Mouse (Mus musculus) liver (tissue): ENCODE results near the gene Txk.
A peak's percentile ranks its signal among the peaks of the same experiment; 100 is the strongest.

Experiments
- DNase-seq: peaks from one replicate; pipeline ENCODE4 v3.0.0-alpha.2; 2020; ENCODE audit warnings: mixed read lengths

The Txk gene

GRCm38 (mm10) chr5:72750226-72750625, 2.4 kb downstream of the Txk start:
- no peak for DNase-seq

GRCm38 (mm10) chr5:72748659-72749265, 3.8 kb downstream of the Txk start:
- DNase-seq, result no peak

DNA sequence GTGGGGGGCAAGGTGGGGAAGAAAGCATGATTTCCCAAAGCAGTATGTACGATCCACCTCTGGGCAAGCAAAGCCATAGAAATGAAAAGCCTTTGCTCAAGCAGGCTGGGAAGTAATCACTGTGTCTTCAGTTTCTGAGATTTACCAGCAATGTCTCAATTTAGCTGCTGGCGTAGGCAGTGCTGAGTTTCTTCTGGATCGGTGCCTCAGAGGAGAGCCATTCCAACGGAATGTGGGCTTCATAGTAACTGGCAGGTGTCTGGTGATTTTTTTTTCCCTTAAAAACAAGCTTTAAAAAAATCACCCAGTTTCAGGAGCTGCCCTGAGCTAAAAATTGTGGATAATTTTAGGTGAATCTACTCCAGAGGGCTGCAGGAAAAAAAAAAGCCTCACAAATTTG, 5.2 kb downstream of the Txk start:
- DNase-seq, result no peak

GRCm38 (mm10) chr5:72746461-72746860, 6.1 kb downstream of the Txk start:
- DNase-seq, result no peak

DNA sequence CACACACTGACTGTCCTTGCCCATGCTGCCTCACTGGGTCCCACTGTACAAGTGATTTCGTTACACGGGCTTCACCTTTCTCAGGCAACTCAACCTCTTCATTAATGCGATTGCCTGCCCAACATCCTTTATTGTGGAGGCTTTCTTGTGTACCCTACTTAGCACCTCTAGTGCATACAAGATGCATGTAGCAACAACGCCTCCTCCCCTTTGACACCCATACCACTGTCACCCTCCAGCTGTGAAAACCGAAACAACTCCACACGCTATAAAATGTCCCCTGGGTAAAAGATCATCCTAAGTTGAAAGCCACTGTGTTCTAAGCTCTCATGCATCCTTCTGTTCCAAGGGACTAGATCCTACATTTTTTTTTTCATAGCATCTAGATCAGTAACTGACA, 9.5 kb downstream of the Txk start:
- no peak for DNase-seq

- no peak for DNase-seq
Measured at GRCm38 (mm10) chr5:72736868-72737267, 15.7 kb downstream of the Txk start.

GRCm38 (mm10) chr5:72736437-72736836, 16.1 kb downstream of the Txk start:
- DNase-seq, result no peak

GRCm38 (mm10) chr5:72735763-72736162, 16.8 kb downstream of the Txk start:
- no peak for DNase-seq

DNA sequence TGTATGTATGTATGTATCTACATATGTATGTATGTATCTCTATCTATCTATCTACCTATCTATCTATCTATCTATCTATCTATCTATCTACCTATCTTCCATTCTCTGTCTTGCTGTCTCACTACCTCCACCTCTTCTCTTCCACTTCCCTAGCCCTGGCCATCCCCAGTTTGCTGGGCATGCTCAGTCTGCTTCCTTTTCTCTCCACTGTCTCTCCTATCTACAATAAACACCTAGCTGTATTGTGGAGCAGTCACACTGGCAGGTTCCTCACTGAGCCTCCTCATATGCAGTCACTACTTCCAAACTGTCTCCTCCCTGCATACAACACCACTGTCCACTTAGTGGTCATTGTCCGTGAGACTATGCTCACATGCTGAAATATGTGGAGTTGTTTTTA, 19.7 kb downstream of the Txk start:
- DNase-seq, result no peak

- DNase-seq, result no peak
Measured at GRCm38 (mm10) chr5:72725404-72725803, 27.2 kb downstream of the Txk start.

DNA sequence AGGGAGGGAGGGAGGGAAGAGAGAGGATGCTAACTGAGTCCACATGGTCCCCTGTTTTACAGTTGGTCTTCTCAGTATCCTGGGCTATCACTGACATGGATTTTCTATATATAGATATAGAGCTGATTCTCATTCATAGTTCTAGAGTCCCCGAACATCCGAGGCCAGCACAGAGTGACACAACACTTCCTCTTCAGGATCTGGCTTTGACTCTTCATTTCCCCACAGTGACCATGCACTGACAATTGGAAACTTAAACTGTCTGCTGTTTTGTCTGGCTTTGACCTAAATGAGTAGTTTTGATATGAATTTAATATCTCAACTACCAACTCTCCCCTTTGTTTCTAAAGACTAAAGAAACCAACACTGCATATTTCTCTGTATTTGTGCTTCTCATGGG, 29.1 kb downstream of the Txk start:
- no peak for DNase-seq

DNA sequence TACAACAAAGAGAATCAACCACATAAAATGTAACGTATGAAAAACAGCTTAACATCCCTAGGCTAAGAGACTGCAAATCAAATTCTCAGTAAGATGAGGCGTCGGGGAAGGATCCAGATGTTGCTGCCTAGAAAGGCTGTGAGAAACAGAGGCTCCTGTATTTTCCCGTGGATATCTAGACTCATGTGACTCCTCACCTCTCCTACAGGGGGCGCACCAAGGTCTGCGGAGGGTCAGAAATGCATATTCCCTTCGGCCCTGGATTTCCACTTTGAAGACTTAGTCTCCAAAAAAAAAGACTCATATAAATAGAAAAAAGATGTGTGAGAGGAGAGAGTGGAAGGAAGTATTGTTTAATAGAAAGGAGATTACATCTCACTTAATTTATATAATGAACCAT, 32.0 kb downstream of the Txk start:
- peak; percentile 15 for DNase-seq

DNA sequence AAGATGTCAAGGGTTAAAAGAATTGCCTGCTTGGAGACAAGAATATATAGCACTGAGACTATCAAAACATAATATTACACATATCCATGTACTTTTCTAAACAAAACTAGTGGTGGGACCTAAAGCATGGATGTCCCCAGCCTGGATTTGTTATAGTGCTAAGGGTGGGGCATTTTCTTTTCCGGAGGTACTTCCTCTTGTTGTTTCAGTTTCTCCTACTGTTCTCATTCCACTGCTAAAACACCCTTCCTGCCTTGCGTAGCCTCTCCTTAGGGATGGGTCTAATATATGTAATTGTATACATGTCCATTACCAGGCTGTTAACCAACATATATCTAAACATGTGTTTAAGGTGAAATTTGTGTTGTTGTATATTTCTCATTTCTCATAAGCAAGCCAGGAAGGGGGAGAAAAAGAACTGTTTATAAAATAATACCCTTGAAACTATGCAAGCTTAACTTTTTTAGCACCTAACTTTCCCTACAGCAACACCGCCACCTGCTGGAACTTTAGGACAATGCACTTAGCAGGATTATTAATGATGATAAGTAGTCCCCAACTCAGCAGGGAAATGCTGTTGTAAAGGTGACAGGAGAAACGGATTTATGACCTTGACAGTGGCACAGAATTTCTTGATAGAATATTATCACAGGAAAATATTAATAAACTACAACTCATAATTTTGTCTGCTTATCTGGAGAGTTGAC, 41.9 kb downstream of the Txk start:
- peak; percentile 51 for DNase-seq

DNA sequence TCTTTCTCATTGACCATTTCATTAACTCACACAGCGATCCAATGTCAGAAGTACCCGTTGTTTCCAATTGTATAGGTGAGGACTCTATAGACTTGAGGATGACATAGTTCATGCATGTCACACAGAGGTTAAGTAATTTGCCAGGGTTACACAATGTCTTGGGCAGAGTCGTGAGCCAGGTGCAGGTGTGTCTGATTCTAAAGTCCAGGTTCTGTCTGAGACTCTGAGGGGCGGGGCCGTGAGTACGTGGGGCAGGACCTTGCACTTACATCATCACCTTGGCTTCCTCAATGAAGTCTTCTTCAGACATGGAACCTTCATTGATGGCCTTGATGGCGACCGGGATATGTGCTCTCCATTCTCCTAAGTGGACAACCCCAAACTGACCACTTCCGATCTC, 42.6 kb downstream of the Txk start:
- no peak for DNase-seq

- DNase-seq, result no peak
Measured at GRCm38 (mm10) chr5:72709451-72709850, 43.1 kb downstream of the Txk start.

DNA sequence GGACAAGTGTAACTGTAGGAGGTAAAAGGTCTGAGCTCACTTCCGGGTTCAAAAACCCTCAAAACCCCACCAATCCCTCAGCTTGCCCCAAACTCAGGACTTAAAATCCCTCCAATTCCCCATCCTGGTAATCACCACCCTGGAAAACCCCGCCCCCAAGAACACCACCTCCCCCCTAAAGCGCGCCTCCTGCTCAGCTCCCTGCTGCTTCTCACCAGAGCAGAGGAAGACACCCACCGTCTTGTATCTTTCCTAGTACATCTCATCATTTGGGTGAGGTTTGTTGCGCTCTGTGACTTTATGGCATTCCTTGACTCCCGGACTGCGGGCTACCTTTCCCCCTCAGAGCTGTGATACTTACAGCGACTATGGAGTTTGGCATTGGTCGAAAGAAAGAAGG, 45.9 kb downstream of the Txk start:
- DNase-seq, result no peak

- no peak for DNase-seq
Measured at GRCm38 (mm10) chr5:72706095-72706494, 46.5 kb downstream of the Txk start.

- no peak for DNase-seq
Measured at GRCm38 (mm10) chr5:72702202-72702601, 50.4 kb downstream of the Txk start.

GRCm38 (mm10) chr5:72699500-72699818, 53.1 kb downstream of the Txk start:
- no peak for DNase-seq

DNA sequence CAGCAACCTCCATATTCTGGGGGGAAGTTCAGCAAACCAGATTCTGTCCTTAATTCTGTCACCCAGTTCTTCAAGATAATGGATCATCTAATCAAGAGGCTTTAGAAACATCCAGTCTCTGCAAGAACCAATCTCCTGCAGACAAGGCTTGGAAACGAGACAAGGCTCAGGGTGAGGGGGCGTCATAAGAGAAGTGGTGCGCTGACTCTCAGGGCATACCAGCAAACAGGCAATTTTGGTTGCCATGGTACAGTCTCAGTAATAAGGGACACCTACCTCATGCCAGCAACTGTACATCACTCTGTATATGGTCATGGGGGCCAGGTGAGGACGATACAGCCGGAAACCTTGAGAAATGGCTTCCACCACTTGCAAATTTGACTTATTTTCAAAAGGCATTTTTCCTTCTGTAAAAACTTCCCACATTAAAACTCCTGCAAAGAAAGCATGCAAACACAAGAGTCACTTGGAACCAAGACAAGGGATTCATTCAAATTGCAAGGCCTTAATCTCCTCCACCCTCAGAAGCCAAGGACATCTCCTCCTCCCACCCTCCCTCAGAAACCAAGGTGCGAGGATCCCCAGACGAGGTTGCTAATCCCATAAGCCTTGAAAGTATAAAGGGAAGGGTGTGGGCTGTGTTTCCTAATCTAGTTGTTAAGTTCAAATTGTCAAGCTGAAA, 53.6 kb downstream of the Txk start:
- DNase-seq, result no peak

- DNase-seq, result no peak
Measured at GRCm38 (mm10) chr5:72698343-72698742, 54.2 kb downstream of the Txk start.

DNA sequence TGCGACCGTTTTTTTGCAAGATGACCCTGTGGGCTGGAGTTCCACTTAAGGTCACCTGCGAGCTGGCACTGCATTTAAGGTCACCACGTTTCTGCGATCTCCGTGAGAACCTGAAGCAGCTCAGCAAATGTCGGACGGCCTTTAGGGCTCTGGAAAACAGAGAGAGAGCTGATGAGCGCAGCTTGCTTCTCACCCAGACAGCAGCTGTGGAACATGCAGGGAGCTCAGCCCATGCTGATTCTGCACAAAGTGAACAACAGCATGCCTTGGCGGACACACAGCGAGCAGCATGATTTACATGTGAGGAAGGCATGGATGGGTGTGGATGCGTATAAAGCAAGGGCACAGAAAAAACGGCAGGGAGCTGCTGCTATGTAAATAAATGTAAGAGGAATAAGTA, 56.1 kb downstream of the Txk start:
- DNase-seq, result no peak

GRCm38 (mm10) chr5:72694684-72695083, 57.9 kb downstream of the Txk start:
- DNase-seq, result no peak

- no peak for DNase-seq
Measured at GRCm38 (mm10) chr5:72690516-72690915, 62.1 kb downstream of the Txk start.

- DNase-seq, result no peak
Measured at GRCm38 (mm10) chr5:72689556-72689955, 63.0 kb downstream of the Txk start.
